Mouse (Mus musculus): ENCODE results near the gene Lyar.
A peak's percentile ranks its signal among the peaks of the same experiment; 100 is the strongest.

Lyar gene

GRCm38 (mm10) chr5:38220328-38220912 is at the start of gene Lyar, which contains the start of gene Zbtb49:
Gene Lyar (plus strand): TSS chr5:38220470.
Gene Zbtb49 (minus strand): TSS chr5:38220457.
- peak; percentile 94 for DNase-seq (ENCODE audit: low spot score)

- DNase-seq (ENCODE audit: low spot score): no peak
Measured at GRCm38 (mm10) chr5:38173766-38174165, 46.5 kb upstream of the Lyar start.

DNA sequence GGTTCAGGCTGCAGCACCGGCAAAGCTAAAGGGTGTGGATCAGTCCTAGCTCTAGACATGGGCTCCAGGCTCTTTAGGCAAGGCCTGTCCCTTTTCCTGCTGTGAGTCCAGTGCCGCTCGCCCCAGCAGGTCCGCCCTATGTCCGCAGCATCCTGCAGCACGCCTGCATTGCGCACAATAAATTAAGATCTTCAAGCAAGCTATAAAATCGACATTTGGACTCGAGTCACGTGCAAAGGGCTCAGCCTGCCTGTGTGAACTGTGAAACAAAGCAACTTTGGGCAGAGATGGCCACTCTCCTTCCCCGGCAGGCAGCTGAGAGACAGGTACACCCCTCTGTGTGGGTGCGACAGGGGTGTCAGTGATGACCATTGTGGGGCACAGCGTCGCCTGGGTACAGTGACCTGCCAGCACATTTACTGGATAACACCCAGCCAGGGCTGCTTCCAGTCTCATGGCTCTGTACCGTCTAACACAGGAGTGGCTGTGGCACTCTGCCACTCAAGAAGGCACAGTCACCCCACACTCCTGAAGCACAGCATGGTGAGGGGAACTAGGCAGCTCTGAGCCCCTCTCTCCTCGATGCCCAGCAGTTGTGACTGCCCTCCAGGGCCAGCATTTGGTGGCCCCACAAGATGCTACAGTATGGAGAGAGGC is 45.9 kb upstream of the Lyar start:
- DNase-seq (ENCODE audit: low spot score): no peak

DNA sequence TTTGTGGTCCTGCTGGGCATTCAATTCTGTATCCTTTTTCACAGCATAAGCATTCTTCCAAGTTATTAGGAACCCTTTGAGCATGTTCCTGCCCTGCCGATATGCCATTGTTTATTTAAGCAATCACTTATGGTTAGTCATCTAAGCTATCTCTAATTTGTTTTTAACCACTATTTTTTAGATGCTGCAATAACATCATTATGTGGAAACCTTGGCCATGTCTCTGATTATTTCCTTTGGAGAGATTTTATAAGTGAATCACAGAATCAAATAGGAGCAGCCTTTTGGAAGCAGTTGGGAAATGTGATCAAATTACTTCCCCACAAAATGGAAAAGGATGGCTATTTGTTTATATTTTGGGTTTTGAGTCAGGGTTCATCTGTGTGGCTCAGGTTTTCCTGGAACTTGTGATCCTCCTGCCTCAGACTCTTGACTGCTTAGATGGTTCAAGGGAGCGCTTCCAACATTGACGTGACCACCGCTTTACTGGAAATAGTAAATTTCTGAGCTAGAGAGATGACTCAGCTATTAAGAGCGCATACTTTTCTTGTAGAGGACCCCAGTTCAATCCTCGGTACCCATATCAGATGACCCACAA is 35.5 kb upstream of the Lyar start:
- no peak for DNase-seq (ENCODE audit: low spot score)

DNA sequence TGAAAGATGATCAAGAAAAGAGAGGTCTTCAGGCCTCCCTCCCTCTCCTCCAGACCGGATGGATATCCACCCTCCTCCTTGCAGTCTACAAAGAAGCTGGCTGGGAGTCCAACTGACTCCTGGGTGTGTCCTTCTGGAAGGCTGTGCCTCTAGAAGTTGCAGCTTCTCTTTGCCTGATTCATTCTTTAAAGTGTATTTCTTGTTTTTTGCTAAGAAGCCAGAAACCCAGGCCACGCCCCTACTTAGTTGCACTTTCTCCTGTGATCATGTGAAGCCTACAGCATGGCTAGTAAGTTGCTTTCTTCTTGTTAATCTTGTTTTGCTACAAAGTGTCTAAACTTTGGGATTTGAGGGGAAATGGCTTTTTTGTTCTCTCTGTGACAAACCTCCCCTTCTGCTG is 33.3 kb upstream of the Lyar start:
- DNase-seq (ENCODE audit: low spot score): no peak

- DNase-seq (ENCODE audit: low spot score): no peak
Measured at GRCm38 (mm10) chr5:38190907-38191306, 29.4 kb upstream of the Lyar start.

DNA sequence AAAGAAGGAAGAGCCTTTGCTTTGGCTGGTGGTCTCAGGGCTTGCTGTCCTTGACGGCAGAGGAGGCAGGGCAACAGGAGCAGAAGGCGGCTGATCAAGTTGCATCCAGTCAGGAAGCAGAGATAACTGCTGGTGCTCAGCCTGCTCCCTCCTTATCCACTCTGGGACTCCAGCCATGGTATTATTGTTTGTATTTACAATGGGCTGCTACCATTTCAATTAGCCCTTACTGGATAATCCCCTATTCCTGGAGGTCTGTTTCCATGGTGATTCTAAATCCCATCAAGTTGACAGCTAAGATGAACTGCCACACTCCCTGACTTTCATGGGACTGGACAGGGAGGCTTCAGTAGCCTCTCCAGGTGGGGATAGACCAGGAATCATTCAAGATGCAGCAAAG is 25.3 kb upstream of the Lyar start:
- DNase-seq (ENCODE audit: low spot score): no peak

GRCm38 (mm10) chr5:38195941-38196340 is 24.3 kb upstream of the Lyar start:
- no peak for DNase-seq (ENCODE audit: low spot score)

- no peak for DNase-seq (ENCODE audit: low spot score)
Measured at GRCm38 (mm10) chr5:38196821-38197481, 23.3 kb upstream of the Lyar start.

DNA sequence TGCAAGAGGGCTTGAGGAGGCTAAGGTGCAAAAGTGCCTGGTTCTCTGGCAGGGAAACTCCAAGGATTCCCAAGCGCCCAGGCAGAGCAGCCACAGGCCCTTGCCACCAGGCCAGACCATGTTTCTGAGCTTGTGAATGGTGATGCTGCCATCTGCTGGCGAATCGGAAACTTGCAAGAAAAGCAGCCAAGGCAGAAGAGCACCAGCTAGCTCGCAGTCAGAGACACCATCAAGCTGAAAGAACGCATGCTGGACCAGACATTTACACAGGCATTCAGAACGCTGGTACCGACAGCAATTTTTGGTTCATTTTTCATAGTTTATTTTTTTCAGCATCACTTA is 22.8 kb upstream of the Lyar start:
- DNase-seq (ENCODE audit: low spot score): peak; percentile 75

GRCm38 (mm10) chr5:38199686-38200085 is 20.6 kb upstream of the Lyar start:
- DNase-seq (ENCODE audit: low spot score): no peak

DNA sequence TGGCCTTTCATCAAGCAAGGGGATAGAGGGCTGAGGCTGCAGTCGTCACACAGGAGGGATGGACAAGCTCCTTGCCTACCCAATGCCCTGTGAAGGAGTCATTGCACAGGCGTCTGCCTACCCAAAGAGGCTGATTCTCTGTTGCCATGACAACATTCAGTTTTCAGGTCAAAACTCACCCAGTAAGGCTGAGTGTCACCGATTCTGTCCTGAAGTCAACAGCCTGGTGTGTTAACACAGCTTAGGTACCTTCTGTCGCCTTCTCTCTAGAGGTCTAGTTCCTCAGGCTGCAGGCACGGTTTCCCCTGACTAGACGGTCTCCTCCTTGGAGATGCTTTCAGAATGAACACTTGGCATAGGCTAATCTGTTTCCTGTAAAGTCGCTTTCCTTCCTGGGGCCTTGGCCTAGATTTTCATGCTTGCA is 15.0 kb upstream of the Lyar start:
- no peak for DNase-seq (ENCODE audit: low spot score)

- no peak for DNase-seq (ENCODE audit: low spot score)
Measured at GRCm38 (mm10) chr5:38208985-38209384, 11.3 kb upstream of the Lyar start.

DNA sequence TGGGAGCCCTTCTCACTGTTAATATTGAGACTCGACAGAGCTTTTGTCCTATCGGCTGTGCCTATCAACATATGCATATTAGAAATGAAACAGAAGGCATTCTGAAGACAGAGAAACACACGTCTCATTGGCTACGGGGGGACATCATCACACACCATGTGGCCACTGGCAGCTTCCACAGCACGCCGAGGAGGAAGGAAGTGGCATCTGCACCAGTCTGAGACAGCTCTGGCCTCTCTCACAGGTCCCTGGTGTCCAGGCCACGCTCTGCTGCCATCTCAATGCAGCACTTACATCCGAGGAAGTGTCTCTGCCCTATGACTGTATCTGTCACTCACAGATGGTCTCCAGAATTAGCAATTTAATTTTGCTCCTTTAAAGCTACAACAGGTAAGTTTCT is 8.6 kb upstream of the Lyar start:
- peak; percentile 13 for DNase-seq (ENCODE audit: low spot score)

GRCm38 (mm10) chr5:38213009-38213408 is 7.3 kb upstream of the Lyar start:
- no peak for DNase-seq (ENCODE audit: low spot score)

DNA sequence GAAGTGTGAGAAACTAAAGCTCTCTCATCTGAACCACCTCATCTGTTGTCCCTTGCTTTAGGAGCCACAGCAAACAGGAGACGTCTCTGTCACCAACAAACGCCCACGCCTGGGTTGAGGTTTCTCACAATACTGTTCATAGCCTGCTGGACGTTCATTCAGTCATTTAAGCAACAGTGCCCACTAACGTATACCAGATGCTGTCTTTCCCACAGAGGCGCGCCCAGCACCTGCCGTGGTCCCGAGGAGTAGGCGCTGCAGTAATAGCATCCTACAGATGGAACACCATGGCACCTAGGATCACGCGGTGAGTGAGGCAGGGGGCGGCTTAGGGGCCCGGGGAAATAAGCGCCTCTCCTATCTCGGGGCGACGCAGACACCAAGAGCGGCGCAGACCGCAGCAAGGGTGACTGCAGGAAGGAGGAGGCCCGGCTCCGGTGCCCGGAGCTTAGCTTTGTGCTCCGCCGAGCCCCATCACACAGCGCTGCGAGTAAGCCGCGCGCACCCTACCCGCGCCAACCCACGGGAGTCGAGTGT is 431 bp upstream of the Lyar start:
- DNase-seq (ENCODE audit: low spot score): peak; percentile 14

- peak; percentile 8 for DNase-seq (ENCODE audit: low spot score)
Measured at GRCm38 (mm10) chr5:38235422-38235821, 15.2 kb downstream of the Lyar start.

GRCm38 (mm10) chr5:38236627-38237026 is 16.4 kb downstream of the Lyar start:
- no peak for DNase-seq (ENCODE audit: low spot score)

- DNase-seq (ENCODE audit: low spot score): no peak
Measured at GRCm38 (mm10) chr5:38240727-38241472, 20.6 kb downstream of the Lyar start.

- DNase-seq (ENCODE audit: low spot score): no peak
Measured at GRCm38 (mm10) chr5:38241473-38241834, 21.2 kb downstream of the Lyar start.

- no peak for DNase-seq (ENCODE audit: low spot score)
Measured at GRCm38 (mm10) chr5:38241966-38242365, 21.7 kb downstream of the Lyar start.

DNA sequence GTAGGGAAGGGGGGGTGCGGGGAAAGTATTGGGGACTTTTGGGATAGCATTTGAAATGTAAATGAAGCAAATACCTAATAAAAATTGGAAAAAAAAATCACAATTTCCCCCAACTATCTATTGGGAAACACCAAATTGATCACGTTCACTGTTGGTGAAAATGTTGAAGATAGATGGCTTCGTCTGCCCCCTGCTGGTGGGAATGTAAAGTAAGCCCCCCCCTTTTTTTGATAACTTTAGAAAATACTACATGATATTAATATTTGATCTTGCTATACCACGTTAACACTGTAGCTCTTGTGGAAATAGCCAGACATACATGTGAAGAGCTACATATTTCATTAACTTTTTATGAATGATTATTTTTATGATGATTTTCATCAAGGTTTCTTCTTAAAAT is 34.9 kb downstream of the Lyar start:
- DNase-seq (ENCODE audit: low spot score): no peak

Measured in lung, postnatal 25 days (tissue).